Mouse (Mus musculus) cortical plate, adult 2 months (tissue): ENCODE data around the gene S100b.

Experiments
- CTCF ChIP-seq: fragments of 200-500 bp; IDR thresholded peaks from 2 replicates; pipeline ENCODE4 v1.5.1; 2011; ENCODE audit warnings: mild to moderate bottlenecking, control low read depth, low read length; ENCODE audit not compliant: insufficient read depth; ENCODE audit errors: extremely low read depth
- POLR2A ChIP-seq: fragments of 200-500 bp; IDR thresholded peaks from 2 replicates; pipeline ENCODE4 v1.6.1; 2011; ENCODE audit warnings: mild to moderate bottlenecking, low read length, control low read depth; ENCODE audit not compliant: insufficient read depth; ENCODE audit errors: extremely low read depth

DNA sequence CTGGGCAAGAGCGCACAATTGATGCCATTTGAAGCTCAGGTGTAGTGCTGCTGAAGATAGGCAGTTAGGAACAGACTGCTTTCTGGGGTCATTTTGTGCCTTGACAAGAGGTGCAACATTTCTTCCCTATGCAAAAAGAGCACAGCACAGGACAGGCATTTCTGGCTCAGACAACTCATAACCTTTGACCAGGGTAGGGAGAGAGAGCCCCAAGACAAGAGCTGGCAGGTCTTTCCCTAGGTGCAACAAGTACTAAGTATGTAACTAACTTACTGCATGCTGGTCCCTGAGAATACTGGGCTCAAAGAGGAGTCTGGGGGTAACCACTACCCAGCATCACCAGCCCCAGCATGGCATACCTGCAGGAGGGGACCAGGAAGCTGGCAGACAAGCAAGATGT, 574 bp upstream of the S100b start:
- TF ChIP-seq POLR2A (no peak), CTCF (no peak)
